Mouse (Mus musculus) left cerebral cortex, postnatal 36 days (tissue): ENCODE measurements around the gene Gpat2. TPM values are rescaled to one million over a fixed set of nuclear protein-coding genes. Genes with fewer than 3 reads are reported as not detected.

Experiments used
- DNase-seq, 2 experiments: peaks; one replicate each; pipeline ENCODE4 v3.0.0; 2021 to 2022; ENCODE audit warnings: low spot score in 2 of 2, mixed read lengths in 1 of 2
- intact Hi-C: fragments of 180-260 bp; cut with DNase I; formaldehyde crosslinking; loops from one replicate; pipeline ENCODE4 v1.15.1; 2025
- total RNA-seq, 2 experiments: library from RNA; stranded (reverse); gene quantifications; 2 replicates each; pipeline ENCODE4 v1.2.3; 2021

Gene Gpat2
- total RNA-seq, 2 experiments from 2014 or later, result 0.63 TPM; not detected in 1

GRCm38 (mm10) chr2:127484476-127485170 is 59.6 kb downstream of the Gpat2 start:
- intact Hi-C loops, result no loop called here

More at GRCm38 (mm10) chr2:127484476-127485170, 59.6 kb downstream of the Gpat2 start:
- DNase-seq, result no peak

Other genes starting within 250 kb of the Gpat2 start
- 1 to 10 TPM in 1 of 2 experiments, under 1 TPM in 1; 0.69 to 1.4 TPM for gene 1810024B03Rik, start 216.9 kb upstream of the Gpat2 start, total RNA-seq
- gene Snrnp200, start 216.8 kb upstream of the Gpat2 start, total RNA-seq, result 10 to 100 TPM; 84.5 to 87.8 TPM
- gene Ciao1, start 177.4 kb upstream of the Gpat2 start, total RNA-seq, result 10 to 100 TPM; 77.3 to 90.5 TPM
- 10 to 100 TPM; 74.1 to 87.5 TPM for gene Tmem127, start 177.3 kb upstream of the Gpat2 start, total RNA-seq
- gene Stard7, start 155.0 kb upstream of the Gpat2 start, total RNA-seq, result 100 to 1,000 TPM; 107 to 119 TPM
- 1 to 10 TPM; 1.6 to 2.5 TPM for gene Dusp2, start 89.0 kb upstream of the Gpat2 start, total RNA-seq
- not detected for gene Astl, start 86.6 kb upstream of the Gpat2 start, total RNA-seq
- under 1 TPM; 0.25 to 0.97 TPM for gene Adra2b, start 62.0 kb upstream of the Gpat2 start, total RNA-seq
- 10 to 100 TPM; 21.2 to 21.9 TPM for gene Fahd2a, start 19.4 kb downstream of the Gpat2 start, total RNA-seq
- gene Kcnip3, start 96.9 kb downstream of the Gpat2 start, total RNA-seq, result 100 to 1,000 TPM; 130 to 133 TPM
- gene Prom2, start 116.3 kb downstream of the Gpat2 start, total RNA-seq, result under 1 TPM; 0.11 to 0.17 TPM
- gene Zfp661, start 161.9 kb downstream of the Gpat2 start, total RNA-seq, result 1 to 10 TPM; 7.6 to 8.6 TPM
- gene Mrps5, start 162.0 kb downstream of the Gpat2 start, total RNA-seq, result 100 to 1,000 TPM in 1 of 2 experiments, 10 to 100 TPM in 1; 80.0 to 102 TPM
- 100 to 1,000 TPM; 106 to 160 TPM for gene Mal, start 231.5 kb downstream of the Gpat2 start, total RNA-seq